Mouse (Mus musculus) MEL (cell line): ENCODE data around the gene Fcamr. TPM values are rescaled to one million over a fixed set of nuclear protein-coding genes. Genes with fewer than 3 reads are reported as not detected.

ENCODE experiments used
- DNase-seq: peaks from one replicate; pipeline ENCODE4 v3.0.0; 2011; ENCODE audit warnings: low read depth, low spot score
- H3K27ac ChIP-seq: 2 replicates; pipeline ENCODE4 v1.5.1; 2012; ENCODE audit warnings: low read depth, mild to moderate bottlenecking, control low read depth, low read length, moderate library complexity; ENCODE audit not compliant: control insufficient read depth
- H3K27me3 ChIP-seq, 2 experiments: fragments of 150-350 bp in 1 of 2; sonication (generic) in 1 of 2; 2 replicates each; pipeline ENCODE4 v1.6.1; 2012; ENCODE audit warnings: low read length in 2 of 2, mild to moderate bottlenecking in 2 of 2, improper control_type of control experiment in 1 of 2, moderate library complexity in 1 of 2; ENCODE audit not compliant: insufficient read depth in 2 of 2, control insufficient read depth in 1 of 2
- H3K36me3 ChIP-seq, 2 experiments: 2 replicates each; pipeline ENCODE4 v1.6.1; 2012 to 2014; ENCODE audit warnings: low read length in 2 of 2, improper control_type of control experiment in 1 of 2, inconsistent platforms in 1 of 2, mild to moderate bottlenecking in 1 of 2; ENCODE audit not compliant: insufficient read depth in 2 of 2, control insufficient read depth in 1 of 2
- H3K4me1 ChIP-seq, 2 experiments: fragments of 150-350 bp in 1 of 2; sonication (generic) in 1 of 2; 2 replicates each; pipeline ENCODE4 v1.6.1; 2012; ENCODE audit warnings: low read length in 2 of 2, improper control_type of control experiment in 1 of 2, mild to moderate bottlenecking in 1 of 2; ENCODE audit not compliant: insufficient read depth in 2 of 2, control insufficient read depth in 1 of 2
- H3K4me3 ChIP-seq, 2 experiments: fragments of 150-350 bp in 1 of 2; sonication (generic) in 1 of 2; 2 replicates each; pipeline ENCODE4 v1.5.1; 2012; ENCODE audit warnings: low read depth in 2 of 2, low read length in 2 of 2, mild to moderate bottlenecking in 2 of 2, moderate library complexity in 2 of 2, control low read depth in 1 of 2, improper control_type of control experiment in 1 of 2; ENCODE audit not compliant: control insufficient read depth in 1 of 2, insufficient read depth in 1 of 2
- H3K79me2 ChIP-seq: 2 replicates; pipeline ENCODE4 v1.6.1; 2012; ENCODE audit warnings: mild to moderate bottlenecking, low read length, moderate library complexity; ENCODE audit not compliant: control insufficient read depth, poor library complexity, insufficient read depth
- H3K9ac ChIP-seq: 2 replicates; pipeline ENCODE4 v1.6.1; 2012; ENCODE audit warnings: low read depth, mild to moderate bottlenecking, control low read depth, low read length, moderate library complexity; ENCODE audit not compliant: control insufficient read depth, poor library complexity, severe bottlenecking
- H3K9me3 ChIP-seq: fragments of 150-350 bp; sonication (generic); replicated peaks from 2 replicates; pipeline ENCODE4 v1.6.1; 2012; ENCODE audit warnings: mild to moderate bottlenecking, low read length, improper control_type of control experiment, moderate library complexity; ENCODE audit not compliant: insufficient read depth
- BHLHE40 ChIP-seq: IDR thresholded peaks from 2 replicates; pipeline ENCODE4 v1.6.1; 2012; ENCODE audit warnings: low read depth, mild to moderate bottlenecking, inconsistent platforms, low read length, improper control_type of control experiment, borderline replicate concordance
- CHD2 ChIP-seq: IDR thresholded peaks from 2 replicates; pipeline ENCODE4 v1.6.1; 2011; ENCODE audit warnings: low read length, improper control_type of control experiment
- CTCF ChIP-seq, 3 experiments: IDR thresholded peaks in 2 of 3; conservative IDR thresholded peaks in 1 of 3; 2 replicates each; pipeline ENCODE4 v1.5.1; 2011 to 2012; ENCODE audit warnings: low read length in 3 of 3, low read depth in 2 of 3, mild to moderate bottlenecking in 2 of 3, improper control_type of control experiment in 1 of 3, inconsistent platforms in 1 of 3, mixed read lengths in 1 of 3, moderate library complexity in 1 of 3; ENCODE audit not compliant: control insufficient read depth in 1 of 3, insufficient read depth in 1 of 3, poor library complexity in 1 of 3, severe bottlenecking in 1 of 3
- E2F4 ChIP-seq: IDR thresholded peaks from 2 replicates; pipeline ENCODE4 v1.6.1; 2011; ENCODE audit warnings: low read depth, low read length, improper control_type of control experiment, borderline replicate concordance
- ELF1 ChIP-seq: IDR thresholded peaks from 2 replicates; pipeline ENCODE4 v1.6.1; 2014; ENCODE audit warnings: low read depth, mild to moderate bottlenecking, inconsistent platforms, low read length, improper control_type of control experiment, moderate library complexity
- EP300 ChIP-seq, 2 experiments: IDR thresholded peaks; 2 replicates each; pipeline ENCODE4 v1.6.1; 2011; ENCODE audit warnings: improper control_type of control experiment in 2 of 2, low read length in 2 of 2, low read depth in 1 of 2, mild to moderate bottlenecking in 1 of 2
- GATA1 ChIP-seq: IDR thresholded peaks from 2 replicates; pipeline ENCODE4 v1.6.1; 2011; ENCODE audit warnings: low read depth, low read length, improper control_type of control experiment
- HCFC1 ChIP-seq: IDR thresholded peaks from 2 replicates; pipeline ENCODE4 v1.6.1; 2012; ENCODE audit warnings: low read depth, mild to moderate bottlenecking, inconsistent platforms, low read length, improper control_type of control experiment, moderate library complexity
- MAFK ChIP-seq: IDR thresholded peaks from 2 replicates; pipeline ENCODE4 v1.6.1; 2011; ENCODE audit warnings: low read depth, mild to moderate bottlenecking, low read length, improper control_type of control experiment, borderline replicate concordance
- MAX ChIP-seq: IDR thresholded peaks from 2 replicates; pipeline ENCODE4 v1.6.1; 2011; ENCODE audit warnings: low read length, improper control_type of control experiment
- MAZ ChIP-seq: IDR thresholded peaks from 2 replicates; pipeline ENCODE4 v1.6.1; 2012; ENCODE audit warnings: low read depth, mild to moderate bottlenecking, inconsistent platforms, low read length, improper control_type of control experiment
- MEF2A ChIP-seq: IDR thresholded peaks from 2 replicates; pipeline ENCODE4 v1.6.1; 2014; ENCODE audit warnings: low read depth, mild to moderate bottlenecking, inconsistent platforms, low read length, improper control_type of control experiment; ENCODE audit not compliant: poor library complexity, insufficient replicate concordance, severe bottlenecking; ENCODE audit errors: extremely low read depth
- MYB ChIP-seq: IDR thresholded peaks from 2 replicates; pipeline ENCODE4 v1.6.1; 2011; ENCODE audit warnings: mild to moderate bottlenecking, low read depth, low read length, improper control_type of control experiment
- MYC ChIP-seq: IDR thresholded peaks from 2 replicates; pipeline ENCODE4 v1.6.1; 2011; ENCODE audit warnings: low read depth, mild to moderate bottlenecking, low read length, improper control_type of control experiment, moderate library complexity
- NELFE ChIP-seq: IDR thresholded peaks from 2 replicates; pipeline ENCODE4 v1.6.1; 2011; ENCODE audit warnings: low read depth, low read length, improper control_type of control experiment
- NRF1 ChIP-seq: IDR thresholded peaks from 2 replicates; pipeline ENCODE4 v1.6.1; 2014; ENCODE audit warnings: low read depth, mild to moderate bottlenecking, inconsistent platforms, low read length, improper control_type of control experiment, moderate library complexity; ENCODE audit not compliant: poor library complexity, insufficient read depth, severe bottlenecking
- RAD21 ChIP-seq: IDR thresholded peaks from 2 replicates; pipeline ENCODE4 v1.6.1; 2011; ENCODE audit warnings: mild to moderate bottlenecking, low read depth, low read length, improper control_type of control experiment
- RCOR1 ChIP-seq: IDR thresholded peaks from 2 replicates; pipeline ENCODE4 v1.6.1; 2012; ENCODE audit warnings: low read depth, mild to moderate bottlenecking, inconsistent platforms, low read length, improper control_type of control experiment
- SIN3A ChIP-seq: IDR thresholded peaks from 2 replicates; pipeline ENCODE4 v1.6.1; 2012; ENCODE audit warnings: low read length, improper control_type of control experiment, inconsistent platforms
- TAL1 ChIP-seq: IDR thresholded peaks from 2 replicates; pipeline ENCODE4 v1.6.1; 2012; ENCODE audit warnings: mild to moderate bottlenecking, inconsistent platforms, low read length, moderate library complexity, mixed read lengths
- USF1 ChIP-seq: IDR thresholded peaks from 2 replicates; pipeline ENCODE4 v1.6.1; 2014; ENCODE audit warnings: low read depth, mild to moderate bottlenecking, inconsistent platforms, low read length, improper control_type of control experiment, moderate library complexity
- ZKSCAN1 ChIP-seq: IDR thresholded peaks from 2 replicates; pipeline ENCODE4 v1.6.1; 2012; ENCODE audit warnings: low read depth, mild to moderate bottlenecking, inconsistent platforms, low read length, improper control_type of control experiment, moderate library complexity
- polyA plus RNA-seq, 2 experiments: library from polyadenylated mRNA; stranded (reverse) in 1 of 2; unstranded in 1 of 2; fragments of >175 nt in 1 of 2; fragments of >200 nt in 1 of 2; gene quantifications; 2 replicates each; pipeline versions ENCODE4 v1.2.1 to v1.2.4; 2012; ENCODE audit warnings: low replicate concordance in 2 of 2, low read depth in 1 of 2; ENCODE audit not compliant: insufficient read length in 2 of 2, insufficient read depth in 1 of 2, missing spikeins in 1 of 2
- total RNA-seq: library from RNA; depleted of rRNA; stranded (reverse); fragments of 300-350 nt; gene quantifications from 2 replicates; pipeline ENCODE4 v1.2.3, GENCODE M21; 2012

Gene Fcamr
- total and polyA plus RNA-seq, 3 experiments = not detected

GRCm38 (mm10) chr1:130844516-130844915, 43.8 kb downstream of the Fcamr start:
- H3K4me3 ChIP-seq = no peak overlapping the region
- no peaks in the 10 kb centered on the region for H3K4me1 ChIP-seq
- H3K36me3 ChIP-seq = no peaks in the 10 kb centered on the region
- no peak overlapping the region for H3K9ac ChIP-seq
- no peak for DNase-seq
- H3K9me3 ChIP-seq = no peaks in the 10 kb centered on the region
- H3K27ac ChIP-seq = no peak overlapping the region
- peaks cover 2 to 11% of the 10 kb centered on the region in 2 experiments; a peak in 2 of 4 replicates for H3K27me3 ChIP-seq
- H3K79me2 ChIP-seq = no peaks in the 10 kb centered on the region
- TF ChIP-seq MYB (no peak), CTCF (IDR thresholded peaks at IDR 0.05 in 2 of 3, conservative IDR thresholded peaks at IDR 0.05 in 1 of 3; ENCODE audit: control insufficient read depth in 1 of 3, insufficient read depth in 1 of 3, low read depth in 2 of 3, low read length in 3 of 3, poor library complexity in 1 of 3, severe bottlenecking in 1 of 3) (no peak), MAFK (no peak), E2F4 (no peak), MEF2A (no peak), TAL1 (no peak), MAX (no peak), ZKSCAN1 (no peak), BHLHE40 (no peak), MYC (no peak)

DNA sequence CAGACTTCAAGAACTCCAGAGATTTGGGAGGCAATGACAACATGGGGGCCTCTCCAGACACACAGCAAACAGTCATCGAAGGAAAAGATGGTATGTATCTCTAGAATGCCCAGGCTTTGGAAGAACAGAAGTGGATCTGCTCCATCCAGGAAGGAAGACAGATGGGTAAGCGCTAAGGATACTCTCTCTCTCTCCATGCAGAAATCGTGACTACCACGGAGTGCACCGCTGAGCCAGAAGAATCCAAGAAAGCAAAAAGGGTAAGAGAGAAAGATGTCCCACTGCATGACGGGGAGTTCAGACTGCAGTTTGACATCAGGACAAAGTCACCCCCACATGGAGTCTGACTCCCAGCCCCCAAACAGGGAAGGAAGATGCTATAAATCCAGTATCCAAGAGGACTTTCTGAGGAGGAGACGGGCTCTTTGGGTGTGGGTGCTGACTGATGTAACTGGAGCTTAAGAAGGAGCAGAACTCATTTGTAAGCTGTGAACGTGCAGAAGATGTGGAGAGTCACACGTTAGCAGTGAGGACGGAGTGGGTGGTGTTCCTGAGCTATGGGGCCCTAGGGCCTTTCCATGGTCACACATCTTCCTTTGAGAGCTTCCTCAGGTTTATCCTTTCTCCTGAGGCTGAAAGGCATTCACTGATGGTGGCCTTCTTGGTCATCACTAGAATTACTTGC, 49.0 kb downstream of the Fcamr start:
- Histone ChIP-seq H3K27ac (no peak overlapping the region), H3K36me3 (no peaks in the 10 kb centered on the region), H3K79me2 (no peaks in the 10 kb centered on the region), H3K4me1 (no peaks in the 10 kb centered on the region), H3K27me3 (peaks cover 5 to 8% of the 10 kb centered on the region in 2 experiments; a peak in 3 of 4 replicates), H3K9ac (no peak overlapping the region), H3K4me3 (no peak overlapping the region), H3K9me3 (no peaks in the 10 kb centered on the region)
- no peak for DNase-seq
- no peak for TF ChIP-seq HCFC1
- TF ChIP-seq CHD2 = no peak
- no peak for TF ChIP-seq SIN3A
- TF ChIP-seq EP300 (IDR thresholded peaks at IDR 0.05; ENCODE audit: low read depth in 1 of 2, low read length in 2 of 2) = no peak
- no peak for TF ChIP-seq NRF1
- TF ChIP-seq RAD21 = no peak
- TF ChIP-seq USF1 = no peak
- no peak for TF ChIP-seq ELF1
- no peak for TF ChIP-seq MAFK
- TF ChIP-seq GATA1 = no peak
- no peak for TF ChIP-seq MAZ
- TF ChIP-seq NELFE = no peak
- TF ChIP-seq TAL1 = no peak
- TF ChIP-seq MEF2A = no peak
- TF ChIP-seq E2F4 = no peak
- no peak for TF ChIP-seq RCOR1
